Mouse (Mus musculus) intestine, embryonic 14.5 days (tissue): Measurements from ENCODE around the gene Tuba3a. TPM values are rescaled to one million over a fixed set of nuclear protein-coding genes. Genes with fewer than 3 reads are reported as not detected.

Experiments
- ATAC-seq: fragments of 200-750 bp; cut with Nextera tagmentation; replicated peaks from 2 replicates; pipeline ENCODE4 v1.8.0; 2017; ENCODE audit warnings: low read depth, moderate number of reproducible peaks, moderate TSS enrichment, moderate library complexity; ENCODE audit not compliant: low FRiP score, low TSS enrichment
- DNase-seq: peaks from one replicate; pipeline ENCODE4 v3.0.0-alpha.2; 2018; ENCODE audit warnings: low spot score
- H3K27ac ChIP-seq: fragments of 300-500 bp; sonication (generic); 2 replicates; pipeline ENCODE4 v1.5.1; 2014; ENCODE audit warnings: low read depth, mild to moderate bottlenecking, control low read depth
- H3K27me3 ChIP-seq: fragments of 300-500 bp; sonication (generic); replicated peaks from 2 replicates; pipeline ENCODE4 v1.6.1; 2014; ENCODE audit warnings: low read length, control low read depth; ENCODE audit not compliant: control insufficient read depth, insufficient read depth
- H3K36me3 ChIP-seq: fragments of 300-500 bp; sonication (generic); 2 replicates; pipeline ENCODE4 v1.6.1; 2014; ENCODE audit warnings: low read length, control low read depth; ENCODE audit not compliant: control insufficient read depth, insufficient read depth
- H3K4me1 ChIP-seq: fragments of 300-500 bp; sonication (generic); replicated peaks from 2 replicates; pipeline ENCODE4 v1.6.1; 2014; ENCODE audit warnings: low read length, control low read depth, mixed read lengths; ENCODE audit not compliant: control insufficient read depth, insufficient read depth
- H3K4me2 ChIP-seq: fragments of 300-500 bp; sonication (generic); 2 replicates; pipeline ENCODE4 v1.6.1; 2014; ENCODE audit warnings: low read length
- H3K4me3 ChIP-seq: fragments of 300-500 bp; sonication (generic); 2 replicates; pipeline ENCODE4 v1.5.1; 2014; ENCODE audit warnings: low read depth, low read length, control low read depth, mixed read lengths
- H3K9ac ChIP-seq: fragments of 300-500 bp; sonication (generic); 2 replicates; pipeline ENCODE4 v1.6.1; 2014; ENCODE audit warnings: mild to moderate bottlenecking, low read length
- H3K9me3 ChIP-seq: fragments of 300-500 bp; sonication (generic); 2 replicates; pipeline ENCODE4 v1.6.1; 2016; ENCODE audit warnings: low read length, control low read depth; ENCODE audit not compliant: control insufficient read depth
- WGBS: fragments of 180-500 bp; shearing (Covaris S2); extraction: QIAGEN DNeasy Blood & Tissue Kit; methylation state at CpG from one replicate; pipeline ENCODE4 v1.1.7; 2014; 5-methylcytosine and 5-hydroxymethylcytosine counted together
- polyA plus RNA-seq: library from polyadenylated mRNA; unstranded; fragments of >200 nt; fragmentation: Nextera tagmentation; extraction: Ambion mirVana; gene quantifications from 2 replicates; pipeline ENCODE4 v1.2.1, GENCODE M21; 2014

The Tuba3a gene
- polyA plus RNA-seq, 1 experiment from 2014 or later = 0.12 TPM

- Histone ChIP-seq H3K9ac (no peak overlapping the region), H3K27ac (no peak overlapping the region), H3K36me3 (no peaks in the 10 kb centered on the region), H3K4me1 (no peaks in the 10 kb centered on the region), H3K4me2 (no peak overlapping the region), H3K9me3 (no peaks in the 10 kb centered on the region), H3K4me3 (no peak overlapping the region), H3K27me3 (peaks cover 27% of the 10 kb centered on the region)
- 20% methylated on average over 26 of the region's 26 CpGs for WGBS
- ATAC-seq (no peak), DNase-seq (no peak)
Measured at GRCm38 (mm10) chr6:125321114-125321855, 35.4 kb upstream of the Tuba3a start.

- Histone ChIP-seq H3K36me3 (no peaks in the 10 kb centered on the region), H3K9ac (no peak within 1 kb of the TSS), H3K27ac (no peak within 1 kb of the TSS), H3K9me3 (no peaks in the 10 kb centered on the region), H3K4me3 (no peak within 1 kb of the TSS), H3K4me2 (no peak within 1 kb of the TSS), H3K4me1 (no peaks in the 10 kb centered on the region), H3K27me3 (peaks cover 27% of the 10 kb centered on the region)
- no peak for DNase-seq
- no peak for ATAC-seq
- 100% methylated on average over 1 of the region's 1 CpGs for WGBS
Measured at GRCm38 (mm10) chr6:125320323-125320722, 34.5 kb upstream of the Tuba3a start, which contains the start of gene Scnn1a. Gene Scnn1a, plus strand, starts transcription at chr6:125320659.

GRCm38 (mm10) chr6:125319919-125320296 is 34.1 kb upstream of the Tuba3a start:
- no peak for DNase-seq
- Histone ChIP-seq H3K9ac (no peak overlapping the region), H3K27me3 (peaks cover 27% of the 10 kb centered on the region), H3K36me3 (no peaks in the 10 kb centered on the region), H3K9me3 (no peaks in the 10 kb centered on the region), H3K4me3 (no peak overlapping the region), H3K4me2 (no peak overlapping the region), H3K27ac (no peak overlapping the region), H3K4me1 (no peaks in the 10 kb centered on the region)
- ATAC-seq = no peak

- Histone ChIP-seq H3K9me3 (no peaks in the 10 kb centered on the region), H3K4me2 (no peak overlapping the region), H3K4me3 (no peak overlapping the region), H3K27ac (no peak overlapping the region), H3K36me3 (no peaks in the 10 kb centered on the region), H3K27me3 (peaks cover 27% of the 10 kb centered on the region), H3K4me1 (peaks cover 3% of the 10 kb centered on the region; the same call in 1 of the 2 replicates), H3K9ac (no peak overlapping the region)
- 59% methylated on average over 15 of the region's 15 CpGs for WGBS
- DNase-seq (no peak), ATAC-seq (no peak)
Measured at GRCm38 (mm10) chr6:125318981-125319918, 33.4 kb upstream of the Tuba3a start.

- no peak overlapping the region for H3K4me3 ChIP-seq
- peaks cover 15% of the 10 kb centered on the region for H3K4me1 ChIP-seq
- H3K4me2 ChIP-seq = no peak overlapping the region
- no peak for DNase-seq
- WGBS = 51% methylated on average over 7 of the region's 7 CpGs
- no peak overlapping the region for H3K27ac ChIP-seq
- ATAC-seq = no peak
- H3K27me3 ChIP-seq = peaks cover 19% of the 10 kb centered on the region
- H3K9me3 ChIP-seq = no peaks in the 10 kb centered on the region
- no peak overlapping the region for H3K9ac ChIP-seq
- no peaks in the 10 kb centered on the region for H3K36me3 ChIP-seq
Measured at GRCm38 (mm10) chr6:125317077-125317476, 31.2 kb upstream of the Tuba3a start.

GRCm38 (mm10) chr6:125314746-125315145 is 28.9 kb upstream of the Tuba3a start:
- Histone ChIP-seq H3K4me2 (no peak overlapping the region), H3K9me3 (no peaks in the 10 kb centered on the region), H3K4me1 (peaks cover 25% of the 10 kb centered on the region), H3K9ac (no peak overlapping the region), H3K27me3 (no peaks in the 10 kb centered on the region), H3K4me3 (no peak overlapping the region), H3K27ac (no peak overlapping the region), H3K36me3 (peaks cover 16% of the 10 kb centered on the region; the same call in 1 of the 2 replicates)
- ATAC-seq (no peak), DNase-seq (no peak)
- WGBS = 76% methylated on average over 6 of the region's 6 CpGs

- Histone ChIP-seq H3K27ac (peak overlapping the region; percentile 79; the same call in 1 of the 2 replicates), H3K27me3 (no peaks in the 10 kb centered on the region), H3K36me3 (peaks cover 21% of the 10 kb centered on the region), H3K9me3 (no peaks in the 10 kb centered on the region), H3K4me3 (peak overlapping the region; percentile 63; the same call in 1 of the 2 replicates), H3K4me1 (peaks cover 30% of the 10 kb centered on the region), H3K9ac (peak overlapping the region; percentile 93), H3K4me2 (peak overlapping the region; percentile 86)
- ATAC-seq (peak; percentile 12), DNase-seq (no peak)
- WGBS = 51% methylated on average over 7 of the region's 7 CpGs
Measured at GRCm38 (mm10) chr6:125314231-125314563, 28.4 kb upstream of the Tuba3a start.

- Histone ChIP-seq H3K4me1 (peaks cover 30% of the 10 kb centered on the region), H3K36me3 (peaks cover 26% of the 10 kb centered on the region), H3K4me3 (peak within 1 kb of the TSS; percentile 63), H3K9ac (peak within 1 kb of the TSS; percentile 93), H3K27me3 (no peaks in the 10 kb centered on the region), H3K4me2 (peak within 1 kb of the TSS; percentile 86), H3K27ac (peak within 1 kb of the TSS; percentile 79), H3K9me3 (no peaks in the 10 kb centered on the region)
- ATAC-seq (peak; percentile 89), DNase-seq (peak; percentile 86)
- WGBS = 2% methylated on average over 42 of the region's 46 CpGs
Measured at GRCm38 (mm10) chr6:125313546-125314230, 27.8 kb upstream of the Tuba3a start, which contains the start of gene Ltbr. Gene Ltbr, minus strand, starts transcription at chr6:125313885.
